19 mouse cellular contexts compared by ENCODE assay signal in the genomic region with DNA sequence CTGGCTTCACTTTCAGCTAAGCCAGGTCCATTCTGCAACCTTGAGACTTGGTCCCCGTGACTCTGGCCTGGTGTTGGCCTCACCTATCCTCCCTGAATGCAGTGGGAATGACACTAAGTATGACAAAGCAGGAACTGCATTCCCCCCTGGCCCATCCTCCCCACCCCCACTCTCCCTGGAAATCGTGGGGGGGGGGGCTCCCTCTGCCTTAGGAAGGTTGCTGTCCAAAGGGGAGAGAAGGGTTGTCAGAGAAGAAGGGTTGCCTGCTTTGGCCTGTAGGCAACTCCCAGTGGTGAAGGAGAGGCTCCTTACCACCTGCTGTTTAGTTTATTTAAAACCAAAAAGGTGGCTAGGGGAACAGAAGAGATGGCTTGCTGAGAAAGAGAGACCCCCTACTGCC. TPM values are rescaled to one million over a fixed set of nuclear protein-coding genes. Genes with fewer than 3 reads are reported as not detected.
DNase-seq lines count a peak whose midpoint lies in the region; ATAC-seq and TF ChIP-seq lines count a peak whose summit lies in the region.
"Had no signal": no experiment of that assay in that cellular context is flagged by ENCODE, and none has a peak within 500 bp of the region (broad histone marks: within the 10 kb centered on the region; RNA-seq: fewer than 3 reads in every experiment).

No protein-coding gene starts in this region.

- peak overlapping the region; percentile 14; the same call in 1 of the 2 replicates for H3K4me3 ChIP-seq in heart, embryonic 11.5 days (ENCODE audit: low read depth, low read length)
- H3K4me3 ChIP-seq in neural tube, embryonic 11.5 days (ENCODE audit: low read depth, low read length) = no peak overlapping the region
- no peak overlapping the region for H3K4me3 ChIP-seq in neural tube, embryonic 15.5 days (replicated peaks)
- no peak overlapping the region for H3K4me3 ChIP-seq in limb, embryonic 11.5 days (ENCODE audit: low read depth, low read length)
- peak overlapping the region; percentile 21; the same call in 1 of the 2 replicates for H3K4me3 ChIP-seq in liver, postnatal 0 days (ENCODE audit: low read depth, low read length)
- H3K4me3 ChIP-seq: embryonic facial prominence, embryonic 12.5 days; hindbrain, embryonic 15.5 days; lung, embryonic 15.5 days had no signal

- intact Hi-C loops in gastrocnemius, postnatal 36 days (cut with DNase I) = no loop called here

- WGBS in heart, embryonic 11.5 days (ENCODE audit: insufficient replicate concordance) = 28% methylated on average over 2 of the region's 2 CpGs
- 32% methylated on average over 2 of the region's 2 CpGs for WGBS in neural tube, embryonic 11.5 days
- 32% methylated on average over 2 of the region's 2 CpGs for WGBS in neural tube, embryonic 15.5 days
- WGBS in limb, embryonic 11.5 days = 25% methylated on average over 2 of the region's 2 CpGs
- WGBS in liver, postnatal 0 days (ENCODE audit: insufficient replicate concordance) = 33% methylated on average over 2 of the region's 2 CpGs

- H3K4me1 ChIP-seq in heart, embryonic 11.5 days (ENCODE audit: control insufficient read depth, insufficient read depth, low read length) = peaks cover 21% of the 10 kb centered on the region
- H3K4me1 ChIP-seq in neural tube, embryonic 11.5 days (ENCODE audit: control insufficient read depth, insufficient read depth, low read length) = 0 out of 2 replicates have a peak, but pooled peaks cover 4% of the 10 kb centered on the region
- H3K4me1 ChIP-seq in neural tube, embryonic 15.5 days = peaks cover 12% of the 10 kb centered on the region; the same call in 1 of the 2 replicates
- H3K4me1 ChIP-seq in limb, embryonic 11.5 days (ENCODE audit: control insufficient read depth, insufficient read depth, low read length) = peaks cover 14% of the 10 kb centered on the region; the same call in 1 of the 2 replicates
- H3K4me1 ChIP-seq in liver, postnatal 0 days (ENCODE audit: insufficient read depth) = peaks cover 30% of the 10 kb centered on the region

- no peaks in the 10 kb centered on the region for H3K36me3 ChIP-seq in heart, embryonic 11.5 days (ENCODE audit: control insufficient read depth, insufficient read depth, low read length)
- H3K36me3 ChIP-seq in neural tube, embryonic 11.5 days (ENCODE audit: control insufficient read depth, insufficient read depth, low read length) = no peaks in the 10 kb centered on the region
- H3K36me3 ChIP-seq in neural tube, embryonic 15.5 days = no peaks in the 10 kb centered on the region
- H3K36me3 ChIP-seq in limb, embryonic 11.5 days (ENCODE audit: control insufficient read depth, insufficient read depth, low read length) = no peaks in the 10 kb centered on the region
- H3K36me3 ChIP-seq in liver, postnatal 0 days (replicated peaks; ENCODE audit: insufficient read depth, low read length) = no peaks in the 10 kb centered on the region
- H3K36me3 ChIP-seq: embryonic facial prominence, embryonic 12.5 days; G1E; hindbrain, embryonic 15.5 days; lung, embryonic 15.5 days had no signal

- TF ChIP-seq CTCF in liver, postnatal 0 days (IDR thresholded peaks at IDR 0.05; ENCODE audit: low read depth) = no peak

- H3K27me3 ChIP-seq in heart, embryonic 11.5 days (ENCODE audit: control insufficient read depth, insufficient read depth, low read length) = peaks cover 5% of the 10 kb centered on the region; the same call in 1 of the 2 replicates
- H3K27me3 ChIP-seq in neural tube, embryonic 11.5 days (ENCODE audit: control insufficient read depth, insufficient read depth, low read length) = no peaks in the 10 kb centered on the region
- no peaks in the 10 kb centered on the region; the same call in 1 of the 2 replicates for H3K27me3 ChIP-seq in neural tube, embryonic 15.5 days (replicated peaks)
- peaks cover 5% of the 10 kb centered on the region; the same call in 1 of the 2 replicates for H3K27me3 ChIP-seq in limb, embryonic 11.5 days (ENCODE audit: control insufficient read depth, insufficient read depth, low read length)
- peaks cover 6% of the 10 kb centered on the region for H3K27me3 ChIP-seq in liver, postnatal 0 days (ENCODE audit: insufficient read depth, low read length)
- H3K27me3 ChIP-seq: hindbrain, embryonic 15.5 days had no signal

- peak overlapping the region; percentile 50 for H3K4me2 ChIP-seq in heart, embryonic 11.5 days
- 0 out of 2 replicates have a peak overlapping the region, but pooled peaks have one; percentile 3 for H3K4me2 ChIP-seq in neural tube, embryonic 11.5 days (ENCODE audit: low read depth)
- no peak overlapping the region for H3K4me2 ChIP-seq in neural tube, embryonic 15.5 days
- H3K4me2 ChIP-seq in limb, embryonic 11.5 days (ENCODE audit: low read depth, severe bottlenecking) = no peak overlapping the region
- H3K4me2 ChIP-seq in liver, postnatal 0 days (ENCODE audit: low read depth, low read length) = peak overlapping the region; percentile 57
- H3K4me2 ChIP-seq: embryonic facial prominence, embryonic 12.5 days; hindbrain, embryonic 15.5 days; lung, embryonic 15.5 days had no signal

- peak overlapping the region; percentile 12; the same call in 1 of the 2 replicates for H3K9ac ChIP-seq in heart, embryonic 11.5 days (ENCODE audit: low read depth, low read length)
- peak overlapping the region; percentile 6; the same call in 1 of the 2 replicates for H3K9ac ChIP-seq in neural tube, embryonic 11.5 days (ENCODE audit: low read length)
- H3K9ac ChIP-seq in neural tube, embryonic 15.5 days (replicated peaks) = no peak overlapping the region
- H3K9ac ChIP-seq in limb, embryonic 11.5 days (ENCODE audit: low read length) = peak overlapping the region; percentile 30
- H3K9ac ChIP-seq in liver, postnatal 0 days (replicated peaks) = peak overlapping the region; percentile 64
- H3K9ac ChIP-seq: embryonic facial prominence, embryonic 12.5 days; hindbrain, embryonic 15.5 days; lung, embryonic 15.5 days had no signal

- H3K9me3 ChIP-seq in heart, embryonic 11.5 days (replicated peaks; ENCODE audit: control insufficient read depth, low read length) = no peaks in the 10 kb centered on the region
- H3K9me3 ChIP-seq in neural tube, embryonic 11.5 days (ENCODE audit: control insufficient read depth, low read length) = no peaks in the 10 kb centered on the region
- no peaks in the 10 kb centered on the region for H3K9me3 ChIP-seq in neural tube, embryonic 15.5 days (replicated peaks)
- H3K9me3 ChIP-seq in limb, embryonic 11.5 days (ENCODE audit: control insufficient read depth, low read length) = no peaks in the 10 kb centered on the region
- H3K9me3 ChIP-seq in liver, postnatal 0 days (ENCODE audit: low read length) = peaks cover under 1% of the 10 kb centered on the region; the same call in 1 of the 2 replicates
- H3K9me3 ChIP-seq: embryonic facial prominence, embryonic 12.5 days; hindbrain, embryonic 15.5 days; lung, embryonic 15.5 days had no signal

- no peak for ATAC-seq in heart, embryonic 11.5 days (replicated peaks; ENCODE audit: insufficient number of reproducible peaks, low FRiP score, low TSS enrichment)
- no peak for ATAC-seq in neural tube, embryonic 11.5 days (ENCODE audit: insufficient read depth, low FRiP score, low TSS enrichment)
- no peak for ATAC-seq in neural tube, embryonic 15.5 days (ENCODE audit: low FRiP score)
- ATAC-seq in limb, embryonic 11.5 days (ENCODE audit: insufficient number of reproducible peaks, low FRiP score, low TSS enrichment, low read depth) = no peak
- ATAC-seq in liver, postnatal 0 days = no peak
- ATAC-seq: midbrain, embryonic 16.5 days had no signal

- DNase-seq in heart, adult 9 months (ENCODE audit: low spot score in 2 of 2) = no peak
- DNase-seq in neural tube, embryonic 11.5 days (ENCODE audit: low spot score) = no peak
- DNase-seq in limb, embryonic 11.5 days (ENCODE audit: low spot score) = no peak
- DNase-seq in liver, postnatal 0 days = peak; percentile 16
- no peak for DNase-seq in retina, embryonic 14.5 days (ENCODE audit: low spot score)
- no peak for DNase-seq in gastrocnemius, postnatal 36 days
- DNase-seq: kidney, adult 11 months; left cerebral cortex, postnatal 4 days; right cerebral cortex, postnatal 14 days; thymus, postnatal 14 days had no signal

- H3K27ac ChIP-seq in heart, embryonic 11.5 days (ENCODE audit: low read depth, low read length) = peak overlapping the region; percentile 83
- H3K27ac ChIP-seq in neural tube, embryonic 11.5 days (ENCODE audit: low read depth, low read length) = no peak overlapping the region
- H3K27ac ChIP-seq in neural tube, embryonic 15.5 days (replicated peaks) = no peak overlapping the region
- H3K27ac ChIP-seq in limb, embryonic 11.5 days (replicated peaks; ENCODE audit: low read depth, low read length) = no peak overlapping the region
- peak overlapping the region; percentile 99 for H3K27ac ChIP-seq in liver, postnatal 0 days (ENCODE audit: low read depth)
- H3K27ac ChIP-seq: hindbrain, embryonic 15.5 days; kidney, postnatal 0 days; lung, embryonic 15.5 days had no signal

- no peak for TF ChIP-seq EP300 in liver, postnatal 0 days (IDR thresholded peaks at IDR 0.05; ENCODE audit: low read depth)

RNA-seq across cellular contexts. Expression of gene Slc4a1, which starts 7.6 kb away (rescaled TPM):
- polyA plus RNA-seq in heart, embryonic 11.5 days (2014; fragmentation: Nextera tagmentation; extraction: Ambion mirVana) = 102 and 112 TPM in 2 replicates
- polyA plus RNA-seq in neural tube, embryonic 11.5 days (2014; fragmentation: Nextera tagmentation; extraction: Ambion mirVana) = 26.6 and 28.4 TPM in 2 replicates
- polyA plus RNA-seq in neural tube, embryonic 15.5 days (2015; fragmentation: Nextera tagmentation; extraction: Ambion mirVana) = 2.5 and 3.5 TPM in 2 replicates
- polyA plus RNA-seq in limb, embryonic 11.5 days (2014; fragmentation: Nextera tagmentation; extraction: Ambion mirVana) = 20.4 and 24.6 TPM in 2 replicates
- polyA plus RNA-seq in liver, postnatal 0 days (2015; fragmentation: Nextera tagmentation; extraction: Ambion mirVana) = 311 and 329 TPM in 2 replicates
- under 1 TPM in 1 of 2 experiments, not detected in 1; 0.31 TPM for total RNA-seq in gastrocnemius, postnatal 36 days (2021)
- polyA plus RNA-seq: C2C12 had no signal

RNA-seq across cellular contexts. Expression of gene Rundc3a, which starts 19.6 kb away (rescaled TPM):
- 1.3 TPM in 2 replicates for polyA plus RNA-seq in heart, embryonic 11.5 days (2014; fragmentation: Nextera tagmentation; extraction: Ambion mirVana)
- 46.7 and 51.5 TPM in 2 replicates for polyA plus RNA-seq in neural tube, embryonic 11.5 days (2014; fragmentation: Nextera tagmentation; extraction: Ambion mirVana)
- polyA plus RNA-seq in neural tube, embryonic 15.5 days (2015; fragmentation: Nextera tagmentation; extraction: Ambion mirVana) = 111 and 138 TPM in 2 replicates
- 0.57 and 1.0 TPM in 2 replicates for polyA plus RNA-seq in limb, embryonic 11.5 days (2014; fragmentation: Nextera tagmentation; extraction: Ambion mirVana)
- 1.8 and 2.4 TPM in 2 replicates for polyA plus RNA-seq in liver, postnatal 0 days (2015; fragmentation: Nextera tagmentation; extraction: Ambion mirVana)
- total RNA-seq in gastrocnemius, postnatal 36 days (2021) = not detected
- polyA plus RNA-seq: G1E had no signal

RNA-seq across cellular contexts. Expression of gene Slc25a39, which starts 34.1 kb away (rescaled TPM):
- polyA plus RNA-seq in heart, embryonic 11.5 days (2014; fragmentation: Nextera tagmentation; extraction: Ambion mirVana) = 274 and 281 TPM in 2 replicates
- 174 and 184 TPM in 2 replicates for polyA plus RNA-seq in neural tube, embryonic 11.5 days (2014; fragmentation: Nextera tagmentation; extraction: Ambion mirVana)
- polyA plus RNA-seq in neural tube, embryonic 15.5 days (2015; fragmentation: Nextera tagmentation; extraction: Ambion mirVana) = 161 and 175 TPM in 2 replicates
- polyA plus RNA-seq in limb, embryonic 11.5 days (2014; fragmentation: Nextera tagmentation; extraction: Ambion mirVana) = 166 and 180 TPM in 2 replicates
- 510 and 522 TPM in 2 replicates for polyA plus RNA-seq in liver, postnatal 0 days (2015; fragmentation: Nextera tagmentation; extraction: Ambion mirVana)
- total RNA-seq in gastrocnemius, postnatal 36 days (2021) = 10 to 100 TPM; 56.2 to 64.3 TPM

RNA-seq across cellular contexts. Expression of gene Ubtf, which starts 54.1 kb away (rescaled TPM):
- 52.4 and 56.4 TPM in 2 replicates for polyA plus RNA-seq in heart, embryonic 11.5 days (2014; fragmentation: Nextera tagmentation; extraction: Ambion mirVana)
- polyA plus RNA-seq in neural tube, embryonic 11.5 days (2014; fragmentation: Nextera tagmentation; extraction: Ambion mirVana) = 86.0 and 93.2 TPM in 2 replicates
- polyA plus RNA-seq in neural tube, embryonic 15.5 days (2015; fragmentation: Nextera tagmentation; extraction: Ambion mirVana) = 68.9 and 79.5 TPM in 2 replicates
- polyA plus RNA-seq in limb, embryonic 11.5 days (2014; fragmentation: Nextera tagmentation; extraction: Ambion mirVana) = 87.0 and 91.4 TPM in 2 replicates
- polyA plus RNA-seq in liver, postnatal 0 days (2015; fragmentation: Nextera tagmentation; extraction: Ambion mirVana) = 32.4 and 32.5 TPM in 2 replicates
- 10 to 100 TPM; 29.1 to 37.7 TPM for total RNA-seq in gastrocnemius, postnatal 36 days (2021)

RNA-seq across cellular contexts. Expression of gene Grn, which starts 56.5 kb away (rescaled TPM):
- polyA plus RNA-seq in heart, embryonic 11.5 days (2014; fragmentation: Nextera tagmentation; extraction: Ambion mirVana) = 110 and 113 TPM in 2 replicates
- polyA plus RNA-seq in neural tube, embryonic 11.5 days (2014; fragmentation: Nextera tagmentation; extraction: Ambion mirVana) = 54.2 and 54.8 TPM in 2 replicates
- polyA plus RNA-seq in neural tube, embryonic 15.5 days (2015; fragmentation: Nextera tagmentation; extraction: Ambion mirVana) = 92.1 and 96.3 TPM in 2 replicates
- polyA plus RNA-seq in limb, embryonic 11.5 days (2014; fragmentation: Nextera tagmentation; extraction: Ambion mirVana) = 58.8 and 60.5 TPM in 2 replicates
- 156 and 161 TPM in 2 replicates for polyA plus RNA-seq in liver, postnatal 0 days (2015; fragmentation: Nextera tagmentation; extraction: Ambion mirVana)
- total RNA-seq in gastrocnemius, postnatal 36 days (2021) = 10 to 100 TPM; 23.5 to 24.8 TPM

Comparison
In these comparisons a context has a peak if more than half of its experiments do, and no peak if none do; other contexts are left out.
1. H3K4me2 ChIP-seq: peak in heart, embryonic 11.5 days (single experiment), neural tube, embryonic 11.5 days (single experiment) and liver, postnatal 0 days (single experiment); none in neural tube, embryonic 15.5 days (single experiment) and limb, embryonic 11.5 days (single experiment).
2. H3K27ac ChIP-seq: peak in heart, embryonic 11.5 days (single experiment) and liver, postnatal 0 days (single experiment); none in neural tube, embryonic 11.5 days (single experiment), neural tube, embryonic 15.5 days (single experiment) and limb, embryonic 11.5 days (single experiment).
3. H3K4me3 ChIP-seq: peak in heart, embryonic 11.5 days (single experiment) and liver, postnatal 0 days (single experiment); none in neural tube, embryonic 11.5 days (single experiment), neural tube, embryonic 15.5 days (single experiment) and limb, embryonic 11.5 days (single experiment).
4. RNA of gene Rundc3a, which starts 19.6 kb away (polyA plus RNA-seq): 111 to 138 TPM in neural tube, embryonic 15.5 days and 46.7 to 51.5 TPM in neural tube, embryonic 11.5 days; 1.8 to 2.4 TPM in liver, postnatal 0 days, 1.3 TPM in heart, embryonic 11.5 days and 0.57 to 1.0 TPM in limb, embryonic 11.5 days; every median in the first group is over 10 times any median in the second.